Mouse (Mus musculus) lung, embryonic 15.5 days (tissue): ENCODE data around the gene Gpr146. TPM values are rescaled to one million over a fixed set of nuclear protein-coding genes. Genes with fewer than 3 reads are reported as not detected.
A peak's percentile ranks its signal among the peaks of the same experiment; 100 is the strongest.
"Not testable (repeated sequence)": the region's sequence is repeated elsewhere in the genome, so short reads cannot be mapped to it uniquely, and the experiment has no call there.

Source experiments
- ATAC-seq: fragments of 200-750 bp; cut with Nextera tagmentation; 2 replicates; pipeline ENCODE4 v1.8.0; 2017; ENCODE audit warnings: moderate number of reproducible peaks, borderline replicate concordance; ENCODE audit not compliant: low FRiP score, low TSS enrichment; ENCODE audit errors: extremely low read depth
- H3K27ac ChIP-seq: fragments of 300-500 bp; sonication (generic); 2 replicates; pipeline ENCODE4 v1.5.1; 2015; ENCODE audit warnings: moderate library complexity, mild to moderate bottlenecking, inconsistent platforms
- H3K27me3 ChIP-seq: fragments of 300-500 bp; sonication (generic); 2 replicates; pipeline ENCODE4 v1.6.1; 2015; ENCODE audit warnings: inconsistent platforms
- H3K36me3 ChIP-seq: fragments of 300-500 bp; sonication (generic); 2 replicates; pipeline ENCODE4 v1.6.1; 2015; ENCODE audit warnings: inconsistent platforms
- H3K4me1 ChIP-seq: fragments of 300-500 bp; sonication (generic); 2 replicates; pipeline ENCODE4 v1.6.1; 2015; ENCODE audit warnings: inconsistent platforms
- H3K4me2 ChIP-seq: fragments of 300-500 bp; sonication (generic); 2 replicates; pipeline ENCODE4 v1.6.1; 2015; ENCODE audit warnings: inconsistent platforms, mild to moderate bottlenecking, moderate library complexity
- H3K4me3 ChIP-seq: fragments of 300-500 bp; sonication (generic); 2 replicates; pipeline ENCODE4 v1.5.1; 2015; ENCODE audit warnings: mild to moderate bottlenecking, inconsistent platforms
- H3K9ac ChIP-seq: fragments of 300-500 bp; sonication (generic); 2 replicates; pipeline ENCODE4 v1.6.1; 2015; ENCODE audit warnings: inconsistent platforms
- H3K9me3 ChIP-seq: fragments of 300-500 bp; sonication (generic); 2 replicates; pipeline ENCODE4 v1.6.1; 2016; ENCODE audit warnings: inconsistent platforms
- WGBS: fragments of 180-500 bp; shearing (Covaris S2); methylation state at CpG from one replicate; pipeline ENCODE4 v1.1.7; 2015; 5-methylcytosine and 5-hydroxymethylcytosine counted together
- polyA plus RNA-seq: library from polyadenylated mRNA; unstranded; fragments of >200 nt; fragmentation: Nextera tagmentation; extraction: Ambion mirVana; gene quantifications from 2 replicates; pipeline ENCODE4 v1.2.1, GENCODE M21; 2015

Gene Gpr146
- 5.2 and 6.3 TPM in 2 replicates for polyA plus RNA-seq

DNA sequence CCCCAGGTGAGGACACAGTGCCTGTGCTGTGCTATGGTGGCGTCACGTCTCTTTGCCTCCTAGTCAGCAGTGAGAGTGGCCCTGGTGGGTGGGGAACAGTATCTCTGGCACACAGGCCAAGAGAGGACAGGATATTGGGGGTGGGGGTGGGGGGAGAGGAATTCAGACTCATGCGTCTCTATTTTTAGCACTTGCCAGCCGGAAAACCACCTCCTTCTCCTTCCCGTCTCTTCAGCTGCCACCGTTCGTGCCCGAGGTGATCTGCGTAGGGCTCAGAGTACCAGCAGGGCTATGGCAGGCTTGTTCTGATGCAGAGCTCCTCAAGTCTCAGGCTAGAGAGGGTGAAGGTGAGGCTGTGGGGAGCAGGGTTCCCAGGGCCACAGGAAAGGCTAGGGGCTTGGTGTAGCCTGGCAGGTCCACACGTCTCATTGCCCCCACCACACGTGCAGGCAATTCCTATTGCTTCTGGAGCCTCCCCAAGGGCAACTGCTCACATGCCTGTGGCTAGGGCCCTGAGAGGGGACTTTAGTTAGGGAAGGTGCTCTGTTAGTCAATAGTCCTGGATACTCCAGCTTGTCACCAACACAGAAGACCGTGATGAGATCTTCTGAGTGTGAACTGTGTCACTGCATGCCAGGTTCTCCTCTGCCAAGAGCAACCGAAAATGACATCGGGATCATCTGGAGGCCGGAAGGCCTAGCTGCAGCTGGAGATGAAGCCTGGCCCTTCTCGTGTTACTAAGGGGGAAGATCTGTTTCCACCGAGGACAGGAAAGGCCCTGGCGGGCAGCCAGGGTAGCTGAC, at the start of gene Gpr146:
TSS of gene Gpr146 (plus strand) at position 230 of the 803 bp plus-strand sequence.
- H3K27me3 ChIP-seq = no peaks in the 10 kb centered on the region
- ATAC-seq = peak; percentile 32; the same call in 1 of the 2 replicates
- H3K36me3 ChIP-seq = no peaks in the 10 kb centered on the region
- H3K27ac ChIP-seq = peak within 1 kb of the TSS; percentile 97
- H3K9me3 ChIP-seq = no peaks in the 10 kb centered on the region
- WGBS = 23% methylated on average over 18 of the region's 18 CpGs
- peak within 1 kb of the TSS; percentile 87 for H3K4me2 ChIP-seq
- H3K9ac ChIP-seq = peak within 1 kb of the TSS; percentile 17; the same call in 1 of the 2 replicates
- H3K4me1 ChIP-seq = peaks cover 64% of the 10 kb centered on the region
- no peak within 1 kb of the TSS for H3K4me3 ChIP-seq

- Histone ChIP-seq H3K27me3 (peaks cover 7% of the 10 kb centered on the region), H3K4me2 (no peak overlapping the region), H3K4me3 (no peak overlapping the region), H3K9me3 (no peaks in the 10 kb centered on the region), H3K9ac (no peak overlapping the region), H3K27ac (no peak overlapping the region), H3K36me3 (peaks cover 3% of the 10 kb centered on the region; the same call in 1 of the 2 replicates), H3K4me1 (peaks cover 2% of the 10 kb centered on the region; the same call in 1 of the 2 replicates)
- 58% methylated on average over 7 of the region's 7 CpGs for WGBS
- no peak for ATAC-seq
Observed at GRCm38 (mm10) chr5:139330766-139331165, 46.7 kb upstream of the Gpr146 start.

- no peaks in the 10 kb centered on the region for H3K4me1 ChIP-seq
- no peak overlapping the region for H3K4me2 ChIP-seq
- ATAC-seq = no peak
- no peaks in the 10 kb centered on the region for H3K9me3 ChIP-seq
- no peak overlapping the region for H3K4me3 ChIP-seq
- no peak overlapping the region for H3K27ac ChIP-seq
- 19% methylated on average over 8 of the region's 8 CpGs for WGBS
- H3K9ac ChIP-seq = no peak overlapping the region
- no peaks in the 10 kb centered on the region for H3K27me3 ChIP-seq
- H3K36me3 ChIP-seq = peaks cover 10% of the 10 kb centered on the region
Observed at GRCm38 (mm10) chr5:139331742-139332141, 45.8 kb upstream of the Gpr146 start.

GRCm38 (mm10) chr5:139332590-139333272, 44.8 kb upstream of the Gpr146 start:
- H3K9me3 ChIP-seq = no peaks in the 10 kb centered on the region
- no peak overlapping the region for H3K4me2 ChIP-seq
- H3K4me3 ChIP-seq = no peak overlapping the region
- no peak overlapping the region for H3K27ac ChIP-seq
- 76% methylated on average over 8 of the region's 8 CpGs for WGBS
- peak; percentile 17; the same call in 1 of the 2 replicates for ATAC-seq
- H3K36me3 ChIP-seq = peaks cover 19% of the 10 kb centered on the region
- no peaks in the 10 kb centered on the region for H3K27me3 ChIP-seq
- H3K9ac ChIP-seq = no peak overlapping the region
- no peaks in the 10 kb centered on the region for H3K4me1 ChIP-seq

- Histone ChIP-seq H3K27me3 (no peaks in the 10 kb centered on the region), H3K9me3 (no peaks in the 10 kb centered on the region), H3K4me3 (no peak overlapping the region), H3K4me2 (no peak overlapping the region), H3K27ac (no peak overlapping the region), H3K36me3 (peaks cover 20% of the 10 kb centered on the region), H3K9ac (no peak overlapping the region), H3K4me1 (no peaks in the 10 kb centered on the region)
- no peak for ATAC-seq
- WGBS = 74% methylated on average over 16 of the region's 16 CpGs
Observed at GRCm38 (mm10) chr5:139333301-139334013, 44.0 kb upstream of the Gpr146 start.

GRCm38 (mm10) chr5:139334394-139334793, 43.1 kb upstream of the Gpr146 start:
- not testable (repeated sequence) for H3K9ac ChIP-seq
- peaks cover 26% of the 10 kb centered on the region for H3K36me3 ChIP-seq
- WGBS = 80% methylated on average over 10 of the region's 10 CpGs

DNA sequence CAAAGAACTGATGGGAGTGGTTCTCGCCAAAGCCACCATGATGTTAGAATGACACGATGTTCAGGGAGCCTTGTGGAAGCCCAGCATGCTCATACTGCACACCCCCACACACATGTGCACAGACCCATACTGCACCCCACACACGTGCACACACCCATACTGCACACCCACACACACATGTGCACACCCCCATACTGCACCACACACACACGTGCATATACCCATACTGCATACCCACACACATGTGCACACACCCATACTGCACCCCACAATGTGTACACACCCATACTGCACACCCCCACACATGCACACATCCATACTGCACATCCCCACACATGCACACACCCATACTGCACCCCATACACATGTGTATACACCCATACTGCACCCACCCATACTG, 41.9 kb upstream of the Gpr146 start:
- Histone ChIP-seq H3K4me3 (no peak overlapping the region), H3K27ac (no peak overlapping the region), H3K36me3 (peaks cover 38% of the 10 kb centered on the region), H3K4me2 (no peak overlapping the region), H3K4me1 (no peaks in the 10 kb centered on the region), H3K9me3 (no peaks in the 10 kb centered on the region), H3K9ac (no peak overlapping the region), H3K27me3 (no peaks in the 10 kb centered on the region)
- WGBS = 91% methylated on average over 4 of the region's 4 CpGs
- no peak for ATAC-seq

More at GRCm38 (mm10) chr5:139334394-139334793, 43.1 kb upstream of the Gpr146 start:
- not testable (repeated sequence) for H3K27me3 ChIP-seq, ATAC-seq, H3K4me3 ChIP-seq, H3K4me1 ChIP-seq, H3K4me2 ChIP-seq, H3K27ac ChIP-seq, H3K9me3 ChIP-seq

- Histone ChIP-seq H3K4me3 (no peak overlapping the region), H3K27me3 (no peaks in the 10 kb centered on the region), H3K9ac (no peak overlapping the region), H3K4me1 (no peaks in the 10 kb centered on the region), H3K4me2 (no peak overlapping the region), H3K36me3 (peaks cover 56% of the 10 kb centered on the region), H3K9me3 (no peaks in the 10 kb centered on the region), H3K27ac (no peak overlapping the region)
- 73% methylated on average over 13 of the region's 13 CpGs for WGBS
- ATAC-seq = no peak
Observed at GRCm38 (mm10) chr5:139337826-139338370, 39.6 kb upstream of the Gpr146 start.

- Histone ChIP-seq H3K36me3 (peaks cover 56% of the 10 kb centered on the region), H3K4me1 (peaks cover 3% of the 10 kb centered on the region), H3K9ac (no peak overlapping the region), H3K9me3 (no peaks in the 10 kb centered on the region), H3K27me3 (no peaks in the 10 kb centered on the region), H3K27ac (no peak overlapping the region), H3K4me3 (no peak overlapping the region), H3K4me2 (no peak overlapping the region)
- ATAC-seq = no peak; the same call in 1 of the 2 replicates
- WGBS = 74% methylated on average over 3 of the region's 3 CpGs
Observed at GRCm38 (mm10) chr5:139338403-139338802, 39.1 kb upstream of the Gpr146 start.

DNA sequence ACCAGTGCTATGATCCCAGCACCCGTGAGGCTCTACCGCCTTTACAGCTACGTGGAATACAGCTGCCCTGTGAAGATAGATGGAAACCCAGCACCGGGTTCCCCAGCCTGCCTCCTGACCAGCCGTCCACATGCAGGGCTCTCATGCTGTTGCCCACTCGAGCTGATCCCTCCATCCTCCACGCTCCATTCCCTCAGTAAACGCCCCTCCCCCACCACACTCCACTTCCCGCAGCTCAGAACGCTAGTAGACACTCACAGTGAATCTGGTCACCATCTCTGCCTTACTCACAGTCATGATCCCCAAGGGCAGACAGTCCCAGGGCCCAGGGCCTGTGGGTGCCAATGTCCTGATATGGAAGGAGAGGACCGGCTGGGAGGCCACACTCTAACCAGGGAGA, 38.6 kb upstream of the Gpr146 start:
- Histone ChIP-seq H3K4me2 (no peak overlapping the region), H3K9me3 (no peaks in the 10 kb centered on the region), H3K36me3 (peaks cover 56% of the 10 kb centered on the region), H3K4me1 (peaks cover 8% of the 10 kb centered on the region), H3K4me3 (no peak overlapping the region), H3K27me3 (no peaks in the 10 kb centered on the region), H3K9ac (no peak overlapping the region), H3K27ac (no peak overlapping the region)
- 70% methylated on average over 11 of the region's 11 CpGs for WGBS
- no peak for ATAC-seq

DNA sequence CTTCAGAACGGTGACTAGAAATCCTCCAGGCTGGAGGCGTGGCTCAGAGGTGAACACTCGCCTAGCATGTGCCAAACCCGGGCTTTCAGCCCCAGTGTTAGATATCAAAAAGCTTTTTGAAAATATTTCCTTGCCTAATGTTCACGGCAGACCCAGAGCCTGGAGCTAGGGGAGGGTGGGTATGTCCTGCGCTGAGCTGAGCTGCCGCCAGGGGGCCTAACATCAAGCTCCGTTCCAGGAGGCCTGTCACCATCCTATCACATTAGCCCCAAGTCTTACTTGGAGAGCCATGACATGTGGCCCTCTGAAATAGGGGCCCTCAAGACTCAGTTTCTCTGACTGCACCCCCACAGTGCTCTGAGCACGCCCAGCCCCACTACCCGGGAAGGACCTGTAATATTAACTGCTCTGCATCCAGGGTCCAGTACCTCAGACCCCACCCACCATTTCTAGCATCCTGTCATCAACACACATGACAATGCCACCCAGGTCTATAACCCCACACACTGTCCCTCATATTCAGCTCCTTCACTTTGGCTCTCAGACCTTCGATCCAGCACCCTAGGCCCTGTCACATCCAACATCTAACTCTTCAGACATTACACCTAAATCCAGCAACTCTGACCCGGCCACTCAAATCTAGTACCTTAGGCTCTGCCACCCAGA, 33.3 kb upstream of the Gpr146 start:
- Histone ChIP-seq H3K4me1 (peaks cover 15% of the 10 kb centered on the region), H3K9me3 (no peaks in the 10 kb centered on the region), H3K36me3 (peaks cover 32% of the 10 kb centered on the region), H3K27ac (peak overlapping the region; percentile 41), H3K4me3 (peak overlapping the region; percentile 77), H3K4me2 (peak overlapping the region; percentile 89), H3K27me3 (no peaks in the 10 kb centered on the region), H3K9ac (peak overlapping the region; percentile 87)
- peak; percentile 64 for ATAC-seq
- WGBS = 4% methylated on average over 12 of the region's 12 CpGs
